Mouse (Mus musculus) heart, postnatal 25 days (tissue): Measurements from ENCODE around the gene Il12rb1. TPM values are rescaled to one million over a fixed set of nuclear protein-coding genes. Genes with fewer than 3 reads are reported as not detected.
"Not testable (repeated sequence)": the region's sequence is repeated elsewhere in the genome, so short reads cannot be mapped to it uniquely, and the experiment has no call there.

ENCODE experiments used
- DNase-seq: peaks from one replicate; pipeline ENCODE4 v3.0.0; 2022; ENCODE audit warnings: low spot score
- intact Hi-C: fragments of 180-260 bp; cut with DNase I; formaldehyde crosslinking; loops from one replicate; pipeline ENCODE4 v1.15.1; 2025
- total RNA-seq, 2 experiments: library from RNA; stranded (reverse); gene quantifications; 2 replicates each; pipeline ENCODE4 v1.2.3; 2021

The Il12rb1 gene
- total RNA-seq, 2 experiments from 2014 or later = not detected

GRCm38 (mm10) chr8:70821399-70821962, 13.2 kb downstream of the Il12rb1 start:
- intact Hi-C loops = loop anchor here (1.0 to 5.0 kb wide), 2 partner anchors 20 to 99 kb away; partner anchors contain the start of gene Pde4c
- DNase-seq = no peak

GRCm38 (mm10) chr8:70821992-70822391, 13.7 kb downstream of the Il12rb1 start:
- DNase-seq = no peak
- intact Hi-C loops = loop anchor here (1.0 to 5.0 kb wide), 2 partner anchors 19 to 100 kb away; partner anchors contain the start of gene Pde4c

GRCm38 (mm10) chr8:70822594-70822993, 14.3 kb downstream of the Il12rb1 start:
- DNase-seq = not testable (repeated sequence)

DNA sequence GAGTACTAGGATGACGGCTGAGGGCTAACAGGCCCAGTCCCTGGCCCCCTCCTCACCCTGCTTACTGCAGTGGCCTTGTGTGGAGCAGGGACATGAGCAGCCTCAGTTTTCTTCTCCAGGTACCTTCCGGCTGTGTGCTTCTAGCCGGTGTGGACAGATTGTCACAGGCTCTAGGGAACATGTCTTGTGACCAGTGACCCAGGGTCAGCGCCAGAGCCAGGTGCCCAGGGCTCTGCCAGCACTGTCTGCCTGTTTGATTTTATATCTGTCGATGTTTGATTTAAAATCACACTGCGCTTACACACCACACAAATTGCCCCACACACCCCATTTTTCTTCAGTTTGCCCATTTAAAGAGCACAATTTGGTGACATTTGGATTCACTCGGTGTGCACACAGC, 15.6 kb downstream of the Il12rb1 start:
- intact Hi-C loops = loop anchor here (5.0 kb wide), 1 partner anchor 102 kb away; the partner anchor contains the start of gene Pde4c

More at GRCm38 (mm10) chr8:70822594-70822993, 14.3 kb downstream of the Il12rb1 start:
- intact Hi-C loops = loop anchor here (5.0 kb wide), 1 partner anchor 100 kb away; the partner anchor contains the start of gene Pde4c

GRCm38 (mm10) chr8:70825816-70826215, 17.6 kb downstream of the Il12rb1 start:
- intact Hi-C loops = no loop called here
- no peak for DNase-seq

More for the DNA sequence above, 15.6 kb downstream of the Il12rb1 start:
- no peak for DNase-seq

- no peak for DNase-seq
Observed at GRCm38 (mm10) chr8:70827010-70827409, 18.8 kb downstream of the Il12rb1 start.

DNA sequence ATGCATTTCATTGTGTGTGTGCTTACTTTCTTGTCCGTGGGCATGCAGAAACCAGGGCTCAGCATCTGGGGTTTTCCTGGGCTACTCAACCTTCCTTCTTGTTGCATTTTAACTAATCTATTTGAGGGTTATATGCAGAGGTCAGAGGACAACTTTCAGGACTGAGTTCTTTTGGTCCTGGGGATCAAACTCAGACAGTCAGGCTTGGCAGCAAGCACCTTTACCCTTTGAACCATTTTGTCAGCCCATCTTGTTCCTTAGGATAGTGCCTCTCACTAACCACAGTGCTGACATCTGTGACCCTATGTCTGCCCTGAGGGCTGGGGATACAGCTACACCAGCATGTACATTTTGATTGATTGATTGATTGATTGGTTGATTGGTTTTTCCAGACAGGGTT, 19.5 kb downstream of the Il12rb1 start:
- no peak for DNase-seq
- intact Hi-C loops = no loop called here

More at GRCm38 (mm10) chr8:70827010-70827409, 18.8 kb downstream of the Il12rb1 start:
- intact Hi-C loops = no loop called here

GRCm38 (mm10) chr8:70831517-70831916, 23.3 kb downstream of the Il12rb1 start:
- no peak for DNase-seq
- intact Hi-C loops = no loop called here

- intact Hi-C loops = no loop called here
Observed at GRCm38 (mm10) chr8:70832371-70832770, 24.1 kb downstream of the Il12rb1 start.

DNA sequence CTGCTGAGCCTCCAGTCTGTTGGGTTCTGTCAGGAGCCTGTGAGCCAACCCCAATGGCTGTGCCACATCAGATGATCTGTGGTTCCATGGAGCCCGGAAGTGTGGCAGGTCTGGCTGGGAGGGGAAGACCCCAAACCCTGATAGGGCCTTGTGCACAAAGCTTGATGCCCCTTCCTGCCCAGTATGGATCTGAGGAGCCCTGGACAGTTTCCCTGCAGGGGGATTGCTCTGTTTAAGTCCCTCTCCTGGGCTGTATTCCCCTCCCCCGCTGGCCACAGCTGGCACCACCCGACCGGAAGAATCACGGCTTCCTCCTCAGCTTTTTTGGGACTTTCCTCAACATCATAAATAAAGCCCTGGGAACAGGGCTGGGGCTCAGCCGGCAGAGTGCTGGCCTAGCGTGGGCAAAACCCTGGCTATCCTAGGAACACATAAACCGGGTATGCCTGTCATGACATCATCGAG, 24.8 kb downstream of the Il12rb1 start:
- no peak for DNase-seq
- intact Hi-C loops = no loop called here

More at GRCm38 (mm10) chr8:70832371-70832770, 24.1 kb downstream of the Il12rb1 start:
- DNase-seq = no peak

GRCm38 (mm10) chr8:70833520-70833919, 25.3 kb downstream of the Il12rb1 start:
- intact Hi-C loops = no loop called here

GRCm38 (mm10) chr8:70834071-70834470, 25.8 kb downstream of the Il12rb1 start:
- intact Hi-C loops = no loop called here
- no peak for DNase-seq

More at GRCm38 (mm10) chr8:70833520-70833919, 25.3 kb downstream of the Il12rb1 start:
- peak; percentile 68 for DNase-seq

GRCm38 (mm10) chr8:70836666-70837065, 28.4 kb downstream of the Il12rb1 start:
- intact Hi-C loops = no loop called here
- DNase-seq = no peak

- no peak for DNase-seq
- intact Hi-C loops = no loop called here
Observed at GRCm38 (mm10) chr8:70838654-70839407, 30.6 kb downstream of the Il12rb1 start.

DNA sequence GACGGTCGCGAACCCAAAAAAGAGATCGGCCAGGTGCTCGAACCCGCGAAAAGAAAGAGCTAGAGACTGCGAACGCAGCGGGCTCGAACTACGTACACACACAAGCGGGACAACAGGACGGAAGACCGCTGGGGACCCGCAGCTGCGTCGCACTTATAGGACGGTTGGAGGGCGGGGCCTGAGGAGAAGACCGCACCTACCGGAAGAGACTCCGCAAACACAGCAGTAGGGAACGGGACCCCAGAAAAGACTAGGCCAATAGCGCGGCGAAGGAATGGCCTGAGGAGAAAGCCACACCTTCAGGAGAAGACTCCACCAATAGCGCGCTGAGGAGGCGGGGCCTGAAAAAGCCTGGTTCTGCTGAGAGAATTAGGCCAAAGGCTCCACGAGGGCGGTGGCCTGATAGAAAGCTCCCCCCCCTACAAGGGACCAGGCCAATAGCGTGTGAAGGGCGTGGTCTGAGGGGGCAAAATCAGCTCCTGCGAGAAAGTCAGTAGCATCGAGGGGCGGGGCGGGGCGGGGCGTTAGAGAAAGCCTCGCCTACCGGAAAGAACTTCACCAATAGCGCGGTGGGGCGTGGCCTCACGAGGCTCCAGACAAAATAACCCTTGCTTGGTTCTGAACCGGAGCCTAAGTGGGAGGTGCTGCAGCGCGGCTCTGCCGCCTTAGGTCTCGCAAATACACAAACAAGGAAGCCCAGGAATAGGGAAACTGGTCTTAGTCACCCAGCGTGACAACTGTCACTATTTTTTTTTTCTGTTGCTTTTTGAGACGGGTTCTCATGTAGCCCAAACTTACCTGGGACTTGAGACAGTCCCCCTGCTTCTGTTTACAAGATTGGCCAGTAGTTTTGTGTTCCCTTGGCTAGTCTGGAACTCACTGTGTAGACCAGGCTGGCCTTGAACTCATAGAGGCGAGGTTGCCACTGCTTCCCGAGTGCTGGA, 31.4 kb downstream of the Il12rb1 start, which contains the start of gene Arrdc2:
Arrdc2 (minus strand) TSS at position 313 of the 944 bp plus-strand sequence.
- intact Hi-C loops = loop anchor here (5.0 kb wide), 1 partner anchor 72 kb away; no protein-coding TSS in a partner anchor
- peak; percentile 99 for DNase-seq

- DNase-seq = no peak
- intact Hi-C loops = loop anchor here (5.0 kb wide), 1 partner anchor 73 kb away; no protein-coding TSS in a partner anchor
Observed at GRCm38 (mm10) chr8:70840590-70840989, 32.3 kb downstream of the Il12rb1 start.

- intact Hi-C loops = loop anchor here (1.0 to 5.0 kb wide), 2 partner anchors 20 to 74 kb away; no protein-coding TSS in a partner anchor
- DNase-seq = peak; percentile 69
Observed at GRCm38 (mm10) chr8:70841147-70842072, 33.2 kb downstream of the Il12rb1 start.

DNA sequence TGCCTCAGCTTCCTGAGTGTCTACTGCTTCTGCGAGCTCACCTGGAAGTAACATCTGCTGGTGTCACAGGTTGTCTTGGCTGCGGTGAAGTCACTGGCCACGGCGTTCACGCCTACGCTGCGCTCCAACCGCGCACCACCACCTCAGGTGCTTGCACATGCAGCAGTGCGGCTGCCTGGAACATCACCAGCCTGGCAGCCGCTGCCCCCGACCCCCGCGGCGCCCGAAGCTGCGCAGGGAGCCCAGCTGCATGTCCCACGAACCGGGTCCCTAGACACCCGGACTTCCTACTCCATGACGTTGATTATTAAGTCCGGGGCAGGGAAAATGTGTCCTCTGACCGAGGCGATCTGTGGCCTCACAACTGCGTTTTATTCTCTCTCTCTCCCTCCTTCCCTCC, 34.2 kb downstream of the Il12rb1 start:
- intact Hi-C loops = loop anchor here (5.0 kb wide), 1 partner anchor 75 kb away; no protein-coding TSS in a partner anchor
- DNase-seq = no peak
